Mouse (Mus musculus): ENCODE results near the gene Sh3pxd2b.

Sh3pxd2b gene

GRCm38 (mm10) chr11:32373266-32374026, 25.8 kb downstream of the Sh3pxd2b start:
- WGBS = 72% methylated on average over 13 of the region's 13 CpGs

GRCm38 (mm10) chr11:32374027-32374589, 26.5 kb downstream of the Sh3pxd2b start:
- 67% methylated on average over 9 of the region's 9 CpGs for WGBS

- 59% methylated on average over 4 of the region's 4 CpGs for WGBS
Observed at GRCm38 (mm10) chr11:32375104-32375535, 27.5 kb downstream of the Sh3pxd2b start.

GRCm38 (mm10) chr11:32376086-32376485, 28.5 kb downstream of the Sh3pxd2b start:
- 86% methylated on average over 1 of the region's 1 CpGs for WGBS

- WGBS = 45% methylated on average over 10 of the region's 10 CpGs
Observed at GRCm38 (mm10) chr11:32383341-32384134, 35.9 kb downstream of the Sh3pxd2b start.

- 79% methylated on average over 7 of the region's 7 CpGs for WGBS
Observed at GRCm38 (mm10) chr11:32384135-32384801, 36.6 kb downstream of the Sh3pxd2b start.

GRCm38 (mm10) chr11:32386043-32386442, 38.4 kb downstream of the Sh3pxd2b start:
- 93% methylated on average over 2 of the region's 2 CpGs for WGBS

GRCm38 (mm10) chr11:32388064-32388463, 40.4 kb downstream of the Sh3pxd2b start:
- 58% methylated on average over 2 of the region's 2 CpGs for WGBS

- 46% methylated on average over 2 of the region's 2 CpGs for WGBS
Observed at GRCm38 (mm10) chr11:32393095-32393494, 45.5 kb downstream of the Sh3pxd2b start.

- WGBS = 83% methylated on average over 6 of the region's 6 CpGs
Observed at GRCm38 (mm10) chr11:32395791-32396190, 48.2 kb downstream of the Sh3pxd2b start.

GRCm38 (mm10) chr11:32398446-32398845, 50.8 kb downstream of the Sh3pxd2b start:
- WGBS = 60% methylated on average over 2 of the region's 2 CpGs

- WGBS = 80% methylated on average over 2 of the region's 2 CpGs
Observed at GRCm38 (mm10) chr11:32399261-32399660, 51.6 kb downstream of the Sh3pxd2b start.

- 33% methylated on average over 7 of the region's 7 CpGs for WGBS
Observed at GRCm38 (mm10) chr11:32402712-32403111, 55.1 kb downstream of the Sh3pxd2b start.

GRCm38 (mm10) chr11:32404708-32405107, 57.1 kb downstream of the Sh3pxd2b start:
- 80% methylated on average over 3 of the region's 3 CpGs for WGBS

- 68% methylated on average over 3 of the region's 3 CpGs for WGBS
Observed at GRCm38 (mm10) chr11:32407863-32408262, 60.2 kb downstream of the Sh3pxd2b start.

GRCm38 (mm10) chr11:32409823-32410562, 62.4 kb downstream of the Sh3pxd2b start:
- 85% methylated on average over 11 of the region's 11 CpGs for whole genome bisulfite sequencing

GRCm38 (mm10) chr11:32420001-32420400, 72.4 kb downstream of the Sh3pxd2b start:
- 89% methylated on average over 5 of the region's 5 CpGs for WGBS

GRCm38 (mm10) chr11:32423311-32423710, 75.7 kb downstream of the Sh3pxd2b start:
- WGBS = 68% methylated on average over 12 of the region's 12 CpGs

- WGBS = 86% methylated on average over 4 of the region's 4 CpGs
Observed at GRCm38 (mm10) chr11:32424600-32424999, 77.0 kb downstream of the Sh3pxd2b start.

- 80% methylated on average over 10 of the region's 10 CpGs for WGBS
Observed at GRCm38 (mm10) chr11:32425043-32425658, 77.5 kb downstream of the Sh3pxd2b start.

- 91% methylated on average over 7 of the region's 7 CpGs for WGBS
Observed at GRCm38 (mm10) chr11:32427537-32427936, 79.9 kb downstream of the Sh3pxd2b start.

All from cerebral cortex, adult 2 months (tissue).